Mouse (Mus musculus) regulatory T cell (primary cell): Measurements from ENCODE around the gene Hnrnpul2.
"Not testable (repeated sequence)": the region's sequence is repeated elsewhere in the genome, so short reads cannot be mapped to it uniquely, and the experiment has no call there.

ENCODE experiments used
- in situ Hi-C: fragments of 300-600 bp; cut with MboI, MseI; formaldehyde crosslinking; loops from one replicate; pipeline ENCODE4 v1.15.1; 2025; ENCODE audit warnings: high pct_unique_total_duplicates

Hnrnpul2 gene

DNA sequence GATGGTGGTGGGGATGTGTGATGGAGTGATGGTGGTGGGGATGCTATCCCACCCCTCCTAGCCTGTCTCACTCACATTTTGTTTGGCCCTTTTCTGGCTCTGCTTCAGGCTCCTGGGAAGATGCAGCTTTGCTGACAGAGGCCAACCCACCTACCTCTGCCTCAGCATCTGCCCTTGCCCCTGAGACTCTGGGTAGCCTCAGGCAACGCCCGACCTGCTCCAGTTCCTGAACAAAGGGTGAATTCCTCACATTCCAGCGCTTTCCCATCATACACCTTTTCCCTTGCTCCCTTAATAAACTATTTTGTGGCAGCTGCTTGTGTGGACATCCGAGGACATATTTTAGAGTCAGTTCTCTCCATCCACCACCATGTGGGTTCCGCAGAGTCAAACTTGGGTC is 28.5 kb downstream of the Hnrnpul2 start:
- in situ Hi-C loops: loop anchor here (5.0 to 25.0 kb wide), 2 partner anchors 261 to 264 kb away; partner anchors contain the start of gene Slc22a8

DNA sequence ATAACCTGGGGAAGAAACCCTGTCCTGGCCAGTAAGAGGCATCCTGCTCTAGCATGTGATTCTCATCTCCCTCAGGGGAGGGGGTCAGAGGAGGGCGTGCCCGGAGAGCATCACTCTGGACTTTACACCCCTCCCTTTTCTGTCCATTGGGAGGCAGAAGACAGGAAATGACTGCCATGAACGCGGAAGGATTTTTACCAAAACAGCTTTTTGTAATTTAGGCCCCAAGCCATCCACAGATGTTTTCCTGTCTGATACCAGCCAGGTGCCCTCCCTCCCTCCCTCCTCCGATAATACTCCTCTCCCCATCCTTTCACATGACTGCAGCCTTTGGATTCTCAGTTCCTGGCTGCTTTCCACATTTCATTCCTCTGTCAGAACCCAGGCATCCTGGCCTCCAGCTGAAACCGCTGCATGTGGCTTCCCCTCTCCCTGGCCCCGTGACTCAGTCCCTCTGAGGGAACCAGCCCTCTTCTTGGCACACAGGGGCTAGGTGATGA is 30.6 kb downstream of the Hnrnpul2 start, which contains the start of gene Lrrn4cl:
Lrrn4cl (plus strand) TSS at position 367 of the 500 bp plus-strand sequence.
- in situ Hi-C loops: no loop called here

DNA sequence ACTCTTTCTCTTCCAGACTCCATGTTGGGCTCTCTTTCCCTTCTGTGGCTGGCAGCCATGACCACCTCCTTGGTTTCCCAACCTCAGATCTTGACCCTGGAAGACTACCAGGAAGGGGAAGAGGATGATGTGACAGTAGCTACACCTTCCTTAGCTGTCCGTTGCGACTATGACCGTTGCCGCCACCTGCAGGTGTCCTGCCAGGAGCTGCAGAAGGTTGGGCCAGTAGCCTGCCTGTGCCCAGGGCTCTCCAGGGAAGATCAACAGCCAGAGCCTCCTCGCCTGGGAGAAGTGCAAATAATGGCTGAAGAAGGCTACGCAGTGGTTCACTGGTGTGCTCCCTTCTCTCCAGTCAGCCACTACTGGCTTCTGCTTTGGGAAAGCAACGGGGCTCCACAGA is 31.8 kb downstream of the Hnrnpul2 start:
- in situ Hi-C loops: no loop called here

DNA sequence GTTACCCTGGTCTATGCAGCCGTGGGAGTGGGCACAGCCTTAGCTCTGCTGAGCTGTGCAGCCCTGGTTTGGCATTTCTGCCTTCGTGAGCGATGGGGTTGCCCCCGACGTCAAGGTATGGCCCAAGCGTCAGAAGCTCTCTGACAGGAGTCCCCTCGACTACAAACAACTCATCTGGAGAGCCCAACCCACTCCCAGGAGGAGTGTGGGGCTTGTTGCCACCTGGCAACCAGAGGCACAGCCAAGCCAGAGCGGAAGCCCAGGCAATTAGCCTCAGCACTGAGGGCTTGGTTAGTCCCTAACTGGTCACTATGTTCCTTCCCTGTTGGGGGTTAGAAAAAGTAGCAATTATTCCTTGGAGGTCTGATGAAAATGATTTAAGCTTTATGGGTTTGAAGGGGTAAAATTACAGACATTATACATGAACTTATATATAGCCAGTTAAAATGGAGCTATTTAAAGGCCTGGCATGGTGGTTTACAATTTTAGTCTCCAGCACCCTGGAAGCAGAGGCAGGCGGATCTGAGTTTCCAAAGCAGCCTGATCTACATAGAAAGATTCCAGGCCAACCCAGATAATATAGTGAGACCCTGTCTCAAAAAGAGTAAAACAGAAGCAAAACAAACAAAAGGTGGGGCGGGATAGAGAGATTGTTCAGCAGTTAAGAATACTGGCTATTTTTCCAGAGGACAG is 32.6 kb downstream of the Hnrnpul2 start:
- in situ Hi-C loops: no loop called here

DNA sequence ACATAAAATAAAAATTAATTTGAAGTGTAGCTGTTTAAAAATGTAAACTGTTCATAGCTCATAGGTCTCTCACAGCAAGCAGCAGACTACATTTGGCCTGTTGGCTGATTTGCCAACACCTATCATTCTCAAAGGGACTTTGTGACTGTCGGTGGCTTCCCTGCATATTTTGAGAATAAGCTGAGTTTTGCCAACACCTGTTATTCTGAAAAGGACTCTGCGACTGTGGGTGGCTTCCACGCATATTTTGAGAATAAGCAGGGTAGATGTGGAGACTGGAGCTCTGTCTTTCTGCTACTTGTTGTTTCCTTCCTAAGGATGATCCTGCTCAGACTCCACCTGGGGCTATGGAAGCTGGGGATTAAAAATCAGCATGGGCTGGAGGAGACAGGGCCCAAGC is 33.3 kb downstream of the Hnrnpul2 start:
- in situ Hi-C loops: no loop called here

DNA sequence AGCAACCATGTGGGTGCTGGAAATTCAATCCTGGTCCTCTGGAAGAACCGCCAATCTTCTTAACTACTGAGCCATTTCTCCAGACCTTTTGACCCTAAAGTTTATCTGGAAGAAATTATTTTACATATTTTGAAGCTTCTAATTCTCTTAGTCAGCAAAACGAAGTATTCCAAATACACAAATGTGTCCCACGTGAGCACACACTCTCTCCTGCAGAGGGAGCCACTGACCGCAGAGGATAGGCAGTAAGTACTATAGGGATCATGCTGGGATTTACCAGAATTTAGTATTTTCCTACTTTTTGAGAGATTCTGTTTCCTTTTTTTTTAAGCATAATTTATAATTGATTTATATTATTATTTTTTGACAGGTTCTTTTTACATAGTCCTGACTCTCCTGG is 37.9 kb downstream of the Hnrnpul2 start:
- in situ Hi-C loops: no loop called here

DNA sequence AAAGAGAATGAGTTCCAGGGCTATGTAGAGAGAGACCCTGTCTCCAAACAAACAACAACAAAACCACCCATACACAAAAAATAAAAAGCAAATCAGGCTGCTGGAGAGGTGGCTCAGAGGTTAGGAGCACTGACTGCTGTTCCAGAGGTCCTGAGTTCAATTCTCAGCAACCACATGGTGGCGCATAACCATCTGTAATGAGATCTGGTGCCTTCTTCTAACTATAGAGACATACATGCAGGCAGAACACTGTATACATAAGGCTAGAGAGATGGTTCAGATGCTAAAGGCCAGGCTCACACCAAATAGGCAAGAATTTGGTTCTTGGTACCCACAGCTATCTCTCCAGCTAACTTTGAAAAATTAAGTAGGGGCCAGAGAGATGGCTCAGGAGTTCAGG is 39.2 kb downstream of the Hnrnpul2 start:
- in situ Hi-C loops: no loop called here

DNA sequence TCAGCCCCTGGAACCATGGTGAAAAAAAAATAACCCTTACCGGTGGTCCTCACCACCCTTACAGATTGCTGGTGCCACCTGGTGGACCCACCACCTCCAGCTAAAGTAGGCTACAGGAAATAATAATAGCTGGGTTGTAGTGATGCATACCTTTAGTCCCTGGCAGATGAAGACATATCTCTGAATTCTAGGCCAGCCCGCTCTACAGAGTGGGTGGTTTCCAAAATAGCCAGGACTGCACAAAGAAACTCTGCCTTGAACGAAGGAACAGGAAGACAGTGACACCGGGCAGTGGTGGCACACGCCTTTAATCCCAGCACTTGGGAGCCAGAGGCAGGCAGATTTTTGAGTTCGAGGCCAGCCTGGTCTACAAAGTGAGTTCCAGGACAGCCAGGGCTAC is 44.5 kb downstream of the Hnrnpul2 start:
- in situ Hi-C loops: no loop called here

DNA sequence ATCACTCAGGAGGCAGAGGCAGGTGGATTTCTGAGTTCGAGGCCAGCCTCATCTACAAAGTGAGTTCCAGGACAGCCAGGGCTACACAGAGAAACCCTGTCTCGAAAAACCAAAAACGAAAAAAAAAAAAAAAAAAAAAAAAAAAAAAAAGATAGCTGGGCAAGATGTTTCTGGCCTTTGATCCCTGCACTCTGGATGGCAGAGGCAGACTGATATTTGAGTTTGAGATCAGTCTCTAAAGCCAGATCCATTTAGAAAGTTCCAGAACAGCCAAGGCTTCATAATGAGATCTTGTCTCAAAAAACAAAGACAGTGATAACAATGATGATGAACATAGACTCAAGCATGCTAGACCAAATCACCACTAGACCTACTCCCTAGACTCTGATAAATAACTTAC is 50.6 kb downstream of the Hnrnpul2 start:
- in situ Hi-C loops: not testable (repeated sequence)

DNA sequence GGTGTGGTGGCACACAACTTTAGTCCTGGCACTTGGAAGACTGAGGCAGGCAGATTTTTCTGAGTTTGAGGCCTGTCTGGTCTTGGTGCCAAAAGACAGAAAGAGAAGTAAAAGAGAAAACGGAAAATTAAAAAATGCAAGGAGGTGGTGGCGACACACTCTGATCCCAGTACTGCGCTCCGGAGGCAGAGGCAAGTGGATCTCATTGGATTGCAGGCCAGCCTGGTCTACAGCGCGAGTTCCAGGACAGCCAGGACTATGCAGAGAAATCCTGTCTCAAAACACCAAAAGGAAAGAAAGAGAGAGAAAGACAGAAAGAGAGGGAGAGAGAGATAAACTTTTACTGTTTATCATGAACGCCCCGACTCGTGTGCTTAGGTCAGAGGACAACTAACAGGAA is 51.0 kb downstream of the Hnrnpul2 start:
- in situ Hi-C loops: no loop called here

DNA sequence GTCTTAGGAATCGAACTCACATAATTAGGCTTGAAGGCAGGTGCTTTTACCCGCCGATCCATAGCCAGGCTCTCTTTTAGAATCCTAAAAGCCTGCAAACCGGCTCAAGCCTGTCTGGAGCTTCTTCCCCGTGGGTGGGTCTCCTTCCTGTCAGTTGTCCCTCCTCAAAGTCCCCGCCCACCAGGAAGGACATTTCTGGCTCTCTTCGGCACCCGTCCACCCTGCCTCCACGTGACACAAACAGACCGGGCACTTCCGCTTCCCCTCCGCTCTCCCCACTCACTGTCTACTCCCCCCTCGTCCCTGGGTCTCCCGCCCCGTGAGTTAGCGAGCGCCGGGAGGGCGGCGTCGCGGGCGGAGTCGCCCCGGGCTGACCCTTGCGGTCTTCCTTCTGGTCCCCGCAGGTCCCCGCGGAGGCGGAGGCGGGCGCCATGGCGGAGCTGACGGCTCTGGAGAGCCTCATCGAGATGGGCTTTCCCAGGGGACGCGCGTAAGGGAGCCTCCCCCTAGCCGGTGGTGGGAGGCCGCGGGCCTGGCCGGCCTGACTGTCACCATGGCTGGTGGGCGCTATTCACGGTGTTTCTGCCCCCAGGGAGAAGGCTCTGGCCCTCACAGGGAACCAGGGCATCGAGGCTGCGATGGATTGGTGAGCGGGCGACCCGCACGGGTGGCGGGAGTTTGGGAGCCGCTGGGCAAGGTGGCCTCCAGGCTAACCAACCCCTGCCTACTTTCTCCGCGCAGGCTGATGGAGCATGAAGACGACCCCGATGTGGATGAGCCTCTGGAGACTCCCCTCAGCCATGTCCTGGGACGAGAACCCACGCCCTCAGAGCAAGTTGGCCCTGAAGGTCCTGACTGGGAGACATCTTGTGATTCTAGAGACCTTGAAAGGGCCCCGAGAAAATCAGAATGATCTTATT is 51.7 kb downstream of the Hnrnpul2 start, which contains the start of gene Ubxn1:
Ubxn1 (plus strand) TSS at position 230 of the 920 bp plus-strand sequence.
- in situ Hi-C loops: no loop called here

DNA sequence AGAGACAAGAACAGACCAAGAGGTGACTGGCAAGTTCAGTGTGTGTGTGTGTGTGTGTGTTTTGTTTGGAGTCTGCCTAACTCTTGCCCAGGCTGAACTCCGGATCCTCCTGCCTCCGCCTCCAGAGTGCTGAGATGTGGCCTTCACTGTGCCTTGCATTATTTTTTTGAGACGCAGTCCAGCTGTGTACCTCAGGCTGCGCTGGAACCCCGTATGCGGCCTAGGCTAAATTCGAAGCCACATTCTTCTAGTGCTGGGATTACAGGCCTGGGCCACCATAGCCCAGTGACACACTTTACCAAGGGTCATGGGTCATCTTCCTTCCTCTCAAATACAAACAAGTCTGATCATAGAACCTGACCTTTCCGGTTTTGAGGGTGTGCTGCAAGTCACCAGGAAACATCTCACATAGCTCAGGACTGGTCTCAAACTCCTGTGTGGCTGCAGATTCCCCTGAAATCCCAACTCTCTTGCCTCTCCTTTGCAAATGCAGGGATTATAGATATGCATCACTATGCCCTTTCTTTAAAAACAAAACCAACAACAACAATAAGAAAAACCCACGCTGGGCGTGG is 52.5 kb downstream of the Hnrnpul2 start:
- in situ Hi-C loops: no loop called here

DNA sequence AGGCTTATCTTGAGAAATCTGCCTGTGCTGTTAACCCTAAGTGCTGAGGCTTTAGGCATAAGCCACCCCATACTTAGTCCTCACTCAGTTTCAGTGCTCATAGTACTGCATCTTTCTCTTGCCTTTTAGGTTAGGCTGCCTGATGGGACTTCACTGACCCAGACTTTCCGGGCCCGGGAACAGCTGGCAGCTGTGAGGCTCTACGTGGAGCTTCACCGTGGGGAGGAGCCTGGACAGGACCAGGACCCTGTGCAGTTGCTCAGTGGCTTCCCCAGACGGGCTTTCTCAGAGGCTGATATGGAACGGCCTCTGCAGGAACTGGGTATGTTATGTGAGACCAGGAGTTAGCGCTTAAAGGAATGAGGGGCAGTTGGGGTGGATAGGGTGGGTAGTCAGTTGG is 55.2 kb downstream of the Hnrnpul2 start:
- in situ Hi-C loops: loop anchor here (25.0 kb wide), 1 partner anchor 1112 kb away; the partner anchor contains the start of gene Fth1

DNA sequence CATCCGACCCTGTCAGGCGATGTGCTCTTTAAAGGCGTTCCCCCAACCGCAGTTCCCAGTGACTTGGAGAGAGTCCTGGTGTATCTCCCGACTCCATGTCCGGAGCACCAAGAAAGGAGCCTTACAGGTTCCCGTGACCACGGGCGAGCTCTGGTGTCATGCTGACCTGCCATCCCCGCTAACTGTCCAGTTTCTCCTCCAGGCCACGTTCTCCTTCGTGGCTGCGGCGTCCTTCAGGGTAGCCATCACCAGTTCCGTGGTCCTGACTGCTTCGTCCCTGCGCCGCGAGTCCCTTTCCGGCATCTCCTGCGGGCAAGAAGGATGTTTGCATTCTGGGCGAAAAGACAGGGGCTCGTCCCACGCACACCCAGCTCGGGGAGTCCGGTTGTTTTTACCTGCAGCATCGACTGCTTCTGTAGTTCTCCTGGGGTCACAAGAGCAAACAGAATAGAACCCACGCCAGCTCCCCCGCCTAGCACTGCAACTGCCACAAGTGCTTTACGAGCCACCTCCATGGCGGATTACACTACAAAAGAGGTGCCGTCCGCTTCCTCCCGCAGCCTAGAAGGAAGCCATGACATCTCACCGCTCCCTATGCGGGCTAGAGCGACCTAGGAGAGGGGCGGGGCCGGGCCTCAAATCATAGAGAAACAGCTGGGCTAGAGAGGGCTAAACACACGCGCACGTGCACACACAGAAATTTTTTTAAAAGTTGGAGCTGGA is 60.7 kb downstream of the Hnrnpul2 start, which contains the start of gene Uqcc3:
Uqcc3 (minus strand) TSS at position 613 of the 723 bp plus-strand sequence.
- in situ Hi-C loops: loop anchor here (25.0 kb wide), 1 partner anchor 1107 kb away; the partner anchor contains the start of gene Fth1

DNA sequence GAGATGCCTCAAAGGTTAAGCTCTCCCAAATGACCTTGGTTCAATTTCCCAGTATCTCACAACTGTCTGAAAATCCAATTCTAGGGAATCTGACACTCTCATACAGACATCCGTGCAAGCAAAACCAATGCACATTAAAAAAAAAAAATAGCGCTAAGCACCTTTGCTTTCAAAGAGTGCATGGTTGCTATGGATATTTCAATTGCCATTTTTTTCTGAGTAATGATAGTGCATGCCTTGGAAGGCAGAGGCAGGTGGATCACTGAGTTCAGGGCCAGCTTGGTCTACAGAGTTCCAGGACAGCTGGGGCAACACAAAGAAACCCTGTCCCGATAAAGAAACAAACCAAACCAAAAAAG is 61.2 kb downstream of the Hnrnpul2 start:
- in situ Hi-C loops: loop anchor here (25.0 kb wide), 1 partner anchor 1106 kb away; the partner anchor contains the start of gene Fth1

DNA sequence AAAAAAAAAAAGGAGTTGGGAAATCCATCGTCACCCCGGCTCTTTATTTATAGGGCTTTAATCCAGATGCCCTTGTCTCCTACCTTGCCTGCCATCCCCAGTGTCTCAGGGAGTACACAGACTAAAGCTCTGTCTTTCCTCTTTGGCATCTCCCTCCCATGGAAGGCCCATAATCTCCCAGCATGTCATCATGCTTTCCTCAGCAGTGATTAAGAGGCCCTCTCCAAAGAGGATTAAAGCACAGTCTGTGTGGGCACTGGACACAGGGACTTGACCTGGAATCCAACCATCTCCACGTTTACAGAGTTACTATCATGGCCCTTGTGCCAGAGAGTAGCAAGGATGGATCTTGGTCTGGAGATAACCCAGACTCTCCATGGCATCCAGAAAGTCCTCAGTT is 63.8 kb downstream of the Hnrnpul2 start, which contains the start of the genes Lbhd1 and Gm49403:
Lbhd1 (plus strand) TSS at position 117 of the 400 bp plus-strand sequence.
Gm49403 (plus strand) TSS at position 315 of the 400 bp plus-strand sequence.
- in situ Hi-C loops: loop anchor here (25.0 kb wide), 1 partner anchor 1104 kb away; the partner anchor contains the start of gene Fth1
